Mouse (Mus musculus) mouse trophoblast stem cell (cell line): ENCODE results near the gene Cacna2d3.

ENCODE experiments used
- in situ Hi-C, 2 experiments: fragments of 300-500 bp; cut with MseI, MboI; formaldehyde crosslinking; loops; 2 replicates in 1 of 2; 3 replicates in 1 of 2; pipeline ENCODE4 v1.15.1; 2025

Gene Cacna2d3

GRCm38 (mm10) chr14:29028391-29029106 lies 693.1 kb downstream of the Cacna2d3 start:
- in situ Hi-C loops: no loop called here

GRCm38 (mm10) chr14:29027276-29027675 lies 694.4 kb downstream of the Cacna2d3 start:
- in situ Hi-C loops: no loop called here

- in situ Hi-C loops: no loop called here
Measured at GRCm38 (mm10) chr14:29025335-29025734, 696.3 kb downstream of the Cacna2d3 start.

GRCm38 (mm10) chr14:29023246-29023645 lies 698.4 kb downstream of the Cacna2d3 start:
- in situ Hi-C loops: no loop called here

- in situ Hi-C loops: no loop called here
Measured at GRCm38 (mm10) chr14:29021295-29021694, 700.4 kb downstream of the Cacna2d3 start.

- in situ Hi-C loops: no loop called here
Measured at GRCm38 (mm10) chr14:29018316-29019000, 703.2 kb downstream of the Cacna2d3 start.

- in situ Hi-C loops: no loop called here
Measured at GRCm38 (mm10) chr14:29017883-29018282, 703.8 kb downstream of the Cacna2d3 start, which contains the start of gene Lrtm1. Gene Lrtm1, plus strand, starts transcription at chr14:29018208.

GRCm38 (mm10) chr14:29015896-29016295 lies 705.8 kb downstream of the Cacna2d3 start:
- in situ Hi-C loops: no loop called here

GRCm38 (mm10) chr14:29014680-29015079 lies 707.0 kb downstream of the Cacna2d3 start:
- in situ Hi-C loops: no loop called here

GRCm38 (mm10) chr14:29013161-29013560 lies 708.5 kb downstream of the Cacna2d3 start:
- in situ Hi-C loops: no loop called here

- in situ Hi-C loops: no loop called here
Measured at GRCm38 (mm10) chr14:29009644-29010043, 712.0 kb downstream of the Cacna2d3 start.

GRCm38 (mm10) chr14:29005228-29005840 lies 716.3 kb downstream of the Cacna2d3 start:
- in situ Hi-C loops: no loop called here

GRCm38 (mm10) chr14:28996569-28996968 lies 725.1 kb downstream of the Cacna2d3 start:
- in situ Hi-C loops: no loop called here

GRCm38 (mm10) chr14:28988211-28988900 lies 733.3 kb downstream of the Cacna2d3 start:
- in situ Hi-C loops: no loop called here

GRCm38 (mm10) chr14:28984276-28984675 lies 737.4 kb downstream of the Cacna2d3 start:
- in situ Hi-C loops: no loop called here

GRCm38 (mm10) chr14:28980482-28980881 lies 741.2 kb downstream of the Cacna2d3 start:
- in situ Hi-C loops: no loop called here

- in situ Hi-C loops: no loop called here
Measured at GRCm38 (mm10) chr14:28979230-28979629, 742.4 kb downstream of the Cacna2d3 start.

- in situ Hi-C loops: loop anchor here in 1 of 2 experiments (25.0 kb wide), 1 partner anchor 465 kb away; no protein-coding TSS in a partner anchor
Measured at GRCm38 (mm10) chr14:28972620-28973019, 749.0 kb downstream of the Cacna2d3 start.

- in situ Hi-C loops: loop anchor here in 1 of 2 experiments (25.0 kb wide), 1 partner anchor 468 kb away; no protein-coding TSS in a partner anchor
Measured at GRCm38 (mm10) chr14:28969247-28969646, 752.4 kb downstream of the Cacna2d3 start.

- in situ Hi-C loops: loop anchor here in 1 of 2 experiments (25.0 kb wide), 1 partner anchor 470 kb away; no protein-coding TSS in a partner anchor
Measured at GRCm38 (mm10) chr14:28966881-28967280, 754.8 kb downstream of the Cacna2d3 start.

- in situ Hi-C loops: loop anchor here in 1 of 2 experiments (25.0 kb wide), 1 partner anchor 476 kb away; no protein-coding TSS in a partner anchor
Measured at GRCm38 (mm10) chr14:28961379-28961778, 760.3 kb downstream of the Cacna2d3 start.
